Mouse (Mus musculus) spleen, adult 2 months (tissue): Measurements from ENCODE around the gene Tpk1.

Source experiments
- CTCF ChIP-seq: fragments of 200-500 bp; IDR thresholded peaks from 2 replicates; pipeline ENCODE4 v1.5.1; 2011; ENCODE audit warnings: mild to moderate bottlenecking, inconsistent platforms; ENCODE audit not compliant: insufficient read depth, insufficient read length, insufficient replicate concordance; ENCODE audit errors: extremely low read depth
- POLR2A ChIP-seq: fragments of 200-500 bp; IDR thresholded peaks from 2 replicates; pipeline ENCODE4 v1.6.1; 2011; ENCODE audit warnings: low read depth, low read length, inconsistent platforms

GRCm38 (mm10) chr6:43457989-43458388, 208.1 kb downstream of the Tpk1 start:
- TF ChIP-seq POLR2A (no peak), CTCF (no peak)
